Mouse (Mus musculus): ENCODE measurements around the gene Atrip. TPM values are rescaled to one million over a fixed set of nuclear protein-coding genes. Genes with fewer than 3 reads are reported as not detected.

Gene Atrip
- polyA plus RNA-seq, 1 experiment from 2014 or later = 27.8 TPM

DNA sequence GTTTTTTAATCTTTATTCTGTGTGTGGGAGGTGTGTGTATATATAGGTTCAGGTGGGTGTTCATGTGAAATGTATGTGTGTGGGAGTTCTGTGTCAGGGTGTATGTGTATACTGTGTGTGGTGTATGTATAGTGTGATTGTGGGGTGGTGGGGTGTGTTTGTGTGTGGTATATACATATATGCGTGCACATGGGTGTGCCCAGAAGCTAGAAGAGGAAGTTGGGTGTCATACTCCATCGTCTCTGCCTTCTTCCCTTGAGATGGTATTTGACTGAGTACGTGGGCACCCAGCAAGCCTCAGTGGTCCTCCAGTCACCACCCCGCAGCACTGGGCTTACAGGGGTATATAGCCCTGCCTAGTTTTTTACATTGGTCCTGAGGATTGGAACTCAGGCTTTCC, 52.5 kb downstream of the Atrip start:
- 95% methylated on average over 4 of the region's 4 CpGs for WGBS

DNA sequence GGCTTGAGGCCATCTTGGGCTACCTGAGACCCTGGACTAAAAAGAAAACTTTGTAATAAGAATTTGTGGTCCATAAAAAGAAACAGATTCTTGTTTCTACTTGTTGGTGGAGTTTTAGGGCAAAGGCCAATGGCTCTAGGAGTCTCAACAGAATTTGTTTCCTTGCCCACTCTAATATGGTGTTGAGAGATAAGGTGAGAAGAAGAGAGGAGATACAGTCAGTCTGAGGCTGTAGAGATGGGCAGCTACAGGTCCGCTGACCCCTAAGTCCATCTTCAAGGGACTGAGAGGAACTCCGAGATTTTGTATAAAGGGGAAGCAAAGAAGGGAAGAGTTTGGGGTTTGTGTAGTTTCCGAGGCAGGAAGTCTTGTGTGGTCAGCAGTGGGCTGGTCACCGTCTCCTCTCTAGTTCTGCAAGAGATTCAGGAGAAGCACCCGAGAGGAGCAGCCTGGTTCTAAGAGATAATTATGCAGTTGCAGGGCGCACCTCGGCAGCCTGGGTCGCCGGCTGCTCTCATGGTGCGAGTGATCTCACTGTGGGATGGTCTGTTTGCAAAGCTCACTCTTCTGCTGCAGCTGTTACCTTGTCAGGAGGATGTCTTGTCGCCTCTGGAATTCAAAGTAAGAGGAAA, 56.8 kb downstream of the Atrip start:
- Histone ChIP-seq H3K4me2 (no peak overlapping the region), H3K27ac (no peak overlapping the region), H3K36me3 (peaks cover 22% of the 10 kb centered on the region), H3K4me3 (no peak overlapping the region), H3K4me1 (replicated peaks) (no peaks in the 10 kb centered on the region), H3K9me3 (no peaks in the 10 kb centered on the region), H3K27me3 (no peaks in the 10 kb centered on the region), H3K9ac (no peak overlapping the region)
- no peak for ATAC-seq (ENCODE audit: low FRiP score)
- WGBS = 79% methylated on average over 11 of the region's 11 CpGs

More for the DNA sequence above, 52.5 kb downstream of the Atrip start:
- H3K36me3 ChIP-seq = peaks cover 35% of the 10 kb centered on the region
- H3K27me3 ChIP-seq = no peaks in the 10 kb centered on the region
- H3K27ac ChIP-seq = no peak overlapping the region
- H3K9ac ChIP-seq = no peak overlapping the region
- ATAC-seq (ENCODE audit: low FRiP score) = no peak
- H3K4me2 ChIP-seq = no peak overlapping the region
- no peaks in the 10 kb centered on the region for H3K4me1 ChIP-seq (replicated peaks)
- no peak overlapping the region for H3K4me3 ChIP-seq
- no peaks in the 10 kb centered on the region for H3K9me3 ChIP-seq

DNA sequence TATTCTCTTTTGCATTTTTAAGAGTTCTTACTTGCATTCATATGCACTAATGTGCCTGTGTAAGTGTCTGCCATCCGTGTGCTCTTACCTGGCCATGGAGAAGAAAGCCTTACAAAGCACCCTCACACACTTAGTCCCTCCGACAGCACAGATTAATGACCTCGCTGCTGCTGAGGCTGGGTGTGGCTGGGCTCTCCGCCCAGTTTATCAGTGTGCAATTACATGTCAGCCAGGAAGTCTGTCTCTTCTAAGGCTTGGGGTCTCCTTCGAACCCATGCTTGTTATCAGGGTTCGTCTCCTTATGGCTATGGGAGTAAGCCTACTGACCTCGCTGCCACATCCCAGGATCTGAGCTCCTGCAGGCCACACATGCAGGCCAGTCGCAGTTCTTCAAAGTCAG, 58.5 kb downstream of the Atrip start:
- Histone ChIP-seq H3K4me2 (no peak overlapping the region), H3K27ac (no peak overlapping the region), H3K36me3 (peaks cover 39% of the 10 kb centered on the region), H3K27me3 (no peaks in the 10 kb centered on the region), H3K4me3 (no peak overlapping the region), H3K4me1 (replicated peaks) (no peaks in the 10 kb centered on the region), H3K9ac (no peak overlapping the region), H3K9me3 (no peaks in the 10 kb centered on the region)
- no peak for ATAC-seq (ENCODE audit: low FRiP score)
- WGBS = 81% methylated on average over 8 of the region's 8 CpGs

DNA sequence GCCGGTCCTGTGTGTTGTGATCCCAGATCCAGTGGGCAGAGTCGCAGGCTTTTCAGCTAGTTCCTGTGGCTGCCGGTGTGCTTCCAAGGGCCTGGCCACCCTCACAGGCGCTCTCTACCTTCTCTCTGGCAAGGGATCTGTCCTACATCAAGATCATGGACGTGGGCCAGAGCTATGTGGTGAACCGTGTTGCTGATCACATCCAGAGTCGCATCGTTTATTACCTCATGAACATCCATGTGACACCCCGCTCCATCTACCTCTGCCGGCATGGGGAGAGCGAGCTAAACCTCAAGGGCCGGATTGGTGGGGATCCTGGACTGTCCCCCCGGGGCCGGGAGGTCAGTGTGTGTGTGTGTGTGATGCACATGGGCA, 63.6 kb downstream of the Atrip start:
- Histone ChIP-seq H3K9ac (no peak overlapping the region), H3K36me3 (peaks cover 77% of the 10 kb centered on the region), H3K4me3 (no peak overlapping the region), H3K27me3 (no peaks in the 10 kb centered on the region), H3K27ac (no peak overlapping the region), H3K9me3 (no peaks in the 10 kb centered on the region), H3K4me2 (no peak overlapping the region), H3K4me1 (replicated peaks) (no peaks in the 10 kb centered on the region)
- 91% methylated on average over 14 of the region's 14 CpGs for WGBS
- no peak for ATAC-seq (ENCODE audit: low FRiP score)

DNA sequence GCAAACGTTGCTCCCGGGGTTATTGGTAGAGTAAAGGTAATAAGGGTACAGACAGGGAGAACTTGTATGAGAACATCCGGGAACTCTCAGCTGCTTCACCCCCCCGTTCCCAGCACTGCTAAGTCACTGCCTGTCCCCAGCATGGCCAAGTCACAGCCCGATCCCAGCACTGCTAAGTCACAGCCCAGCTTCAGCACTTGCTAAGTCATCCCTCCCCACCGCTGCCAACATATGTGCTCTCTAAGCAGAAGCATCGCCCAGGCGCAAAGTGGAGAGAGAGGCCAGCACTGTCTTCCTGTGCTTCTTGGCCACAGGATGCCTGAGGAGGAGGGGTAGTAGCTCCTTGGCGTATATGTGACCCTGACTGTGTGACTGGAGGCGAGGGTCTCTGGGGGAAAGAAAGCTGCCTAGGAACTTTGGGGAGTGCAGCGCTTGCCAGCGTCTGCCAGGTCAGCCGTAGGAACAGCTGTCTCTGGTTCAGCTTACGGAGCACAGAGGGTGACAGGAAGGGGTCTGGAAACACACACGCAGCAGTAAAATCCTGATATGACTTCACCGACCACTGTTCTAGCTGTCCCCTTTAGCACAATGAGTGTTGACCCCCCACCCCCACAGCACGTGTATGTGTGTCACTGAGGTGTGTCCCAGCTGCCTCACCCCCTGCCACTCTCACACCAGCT, 64.1 kb downstream of the Atrip start:
- WGBS = 64% methylated on average over 17 of the region's 17 CpGs
- no peak for ATAC-seq (ENCODE audit: low FRiP score)
- Histone ChIP-seq H3K4me1 (replicated peaks) (no peaks in the 10 kb centered on the region), H3K9me3 (no peaks in the 10 kb centered on the region), H3K4me3 (no peak overlapping the region), H3K9ac (0 out of 2 replicates have a peak overlapping the region, but pooled peaks have one; percentile 2), H3K27ac (no peak overlapping the region), H3K4me2 (no peak overlapping the region), H3K27me3 (no peaks in the 10 kb centered on the region), H3K36me3 (peaks cover 78% of the 10 kb centered on the region)

- peaks cover 78% of the 10 kb centered on the region for H3K36me3 ChIP-seq
Observed at GRCm38 (mm10) chr9:109008994-109009635, 64.8 kb downstream of the Atrip start.

DNA sequence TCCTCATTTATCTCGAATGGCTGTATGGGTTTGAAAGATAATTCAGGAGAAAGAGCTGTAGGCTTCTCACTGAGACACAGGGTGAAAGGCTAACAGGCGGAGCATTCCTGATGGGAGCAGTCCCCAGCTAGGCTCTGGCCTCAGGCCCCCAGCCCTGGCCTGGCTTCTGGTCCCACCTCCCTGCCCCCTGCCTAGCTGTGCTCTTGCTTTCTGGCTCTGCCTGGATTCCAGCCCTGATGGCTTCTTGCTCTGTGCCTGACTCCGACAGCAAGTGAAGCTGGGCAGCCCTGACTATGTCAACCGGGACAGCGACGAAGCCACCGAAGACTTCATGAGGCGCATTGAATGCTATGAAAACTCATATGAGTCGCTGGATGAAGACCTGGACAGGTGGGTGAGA, 65.8 kb downstream of the Atrip start:
- Histone ChIP-seq H3K4me2 (no peak overlapping the region), H3K36me3 (peaks cover 72% of the 10 kb centered on the region), H3K27me3 (no peaks in the 10 kb centered on the region), H3K27ac (no peak overlapping the region), H3K4me3 (no peak overlapping the region), H3K9me3 (no peaks in the 10 kb centered on the region), H3K4me1 (replicated peaks) (no peaks in the 10 kb centered on the region), H3K9ac (0 out of 2 replicates have a peak overlapping the region, but pooled peaks have one; percentile 2)
- 81% methylated on average over 9 of the region's 9 CpGs for WGBS
- no peak for ATAC-seq (ENCODE audit: low FRiP score)

More at GRCm38 (mm10) chr9:109008994-109009635, 64.8 kb downstream of the Atrip start:
- H3K27me3 ChIP-seq = no peaks in the 10 kb centered on the region
- no peak overlapping the region for H3K4me3 ChIP-seq
- no peaks in the 10 kb centered on the region for H3K4me1 ChIP-seq (replicated peaks)
- WGBS = 67% methylated on average over 9 of the region's 10 CpGs
- H3K9ac ChIP-seq = no peak overlapping the region
- ATAC-seq (ENCODE audit: low FRiP score) = no peak
- no peaks in the 10 kb centered on the region for H3K9me3 ChIP-seq
- no peak overlapping the region for H3K4me2 ChIP-seq
- H3K27ac ChIP-seq = no peak overlapping the region

Other genes starting within 250 kb of the Atrip start
- 13.8 and 14.3 TPM in 2 replicates for gene Celsr3, start 247.8 kb downstream of the Atrip start, polyA plus RNA-seq (2015; fragmentation: Nextera tagmentation; extraction: Ambion mirVana)
- gene Slc26a6, start 220.8 kb downstream of the Atrip start, polyA plus RNA-seq (2015; fragmentation: Nextera tagmentation; extraction: Ambion mirVana) = 15.1 and 16.1 TPM in 2 replicates
- gene Tmem89, start 159.5 kb downstream of the Atrip start, polyA plus RNA-seq (2015; fragmentation: Nextera tagmentation; extraction: Ambion mirVana) = 0.32 and 0.72 TPM in 2 replicates
- gene Uqcrc1, start 137.5 kb downstream of the Atrip start, polyA plus RNA-seq (2015; fragmentation: Nextera tagmentation; extraction: Ambion mirVana) = 398 and 399 TPM in 2 replicates
- gene Col7a1, start 120.5 kb downstream of the Atrip start, polyA plus RNA-seq (2015; fragmentation: Nextera tagmentation; extraction: Ambion mirVana) = 1.1 and 1.7 TPM in 2 replicates
- gene Ucn2, start 88.1 kb downstream of the Atrip start, polyA plus RNA-seq (2015; fragmentation: Nextera tagmentation; extraction: Ambion mirVana) = not detected in 2 replicates
- gene Pfkfb4, start 82.3 kb downstream of the Atrip start, polyA plus RNA-seq (2015; fragmentation: Nextera tagmentation; extraction: Ambion mirVana) = 26.3 and 34.2 TPM in 2 replicates
- 64.6 and 66.2 TPM in 2 replicates for gene Shisa5, start 35.6 kb downstream of the Atrip start, polyA plus RNA-seq (2015; fragmentation: Nextera tagmentation; extraction: Ambion mirVana)
- 12.9 and 15.2 TPM in 2 replicates for gene Trex1, start 14.4 kb downstream of the Atrip start, polyA plus RNA-seq (2015; fragmentation: Nextera tagmentation; extraction: Ambion mirVana)
- 14.6 and 14.7 TPM in 2 replicates for gene Ccdc51, start 8.4 kb upstream of the Atrip start, polyA plus RNA-seq (2015; fragmentation: Nextera tagmentation; extraction: Ambion mirVana)
- 741 and 764 TPM in 2 replicates for gene Tma7, start 8.5 kb upstream of the Atrip start, polyA plus RNA-seq (2015; fragmentation: Nextera tagmentation; extraction: Ambion mirVana)
- 22.5 and 27.2 TPM in 2 replicates for gene Plxnb1, start 21.3 kb upstream of the Atrip start, polyA plus RNA-seq (2015; fragmentation: Nextera tagmentation; extraction: Ambion mirVana)
- not detected in 2 replicates for gene Fbxw21, start 87.9 kb upstream of the Atrip start, polyA plus RNA-seq (2015; fragmentation: Nextera tagmentation; extraction: Ambion mirVana)
- gene Fbxw13, start 121.9 kb upstream of the Atrip start, polyA plus RNA-seq (2015; fragmentation: Nextera tagmentation; extraction: Ambion mirVana) = not detected in 2 replicates
- not detected in 2 replicates for gene Fbxw20, start 160.6 kb upstream of the Atrip start, polyA plus RNA-seq (2015; fragmentation: Nextera tagmentation; extraction: Ambion mirVana)
- not detected in 2 replicates for gene Fbxw14, start 213.6 kb upstream of the Atrip start, polyA plus RNA-seq (2015; fragmentation: Nextera tagmentation; extraction: Ambion mirVana)